Mouse (Mus musculus): Measurements from ENCODE around the gene Espl1. TPM values are rescaled to one million over a fixed set of nuclear protein-coding genes. Genes with fewer than 3 reads are reported as not detected.

Gene Espl1
- total and polyA plus RNA-seq, 3 experiments: 49.8 to 142 (median 94.1) TPM

GRCm38 (mm10) chr15:102326022-102326576 is 30.0 kb downstream of the Espl1 start, which contains the start of gene Pfdn5 (continued):
- TF ChIP-seq USF1 (IDR thresholded peaks at IDR 0.05; ENCODE audit: low read depth, low read length): no peak
- no peak for TF ChIP-seq JUND (IDR thresholded peaks at IDR 0.05; ENCODE audit: low read depth, low read length)
- peak; percentile 81 for TF ChIP-seq TCF12 (IDR thresholded peaks at IDR 0.05; ENCODE audit: low read depth, low read length)
- TF ChIP-seq ELF1 (IDR thresholded peaks at IDR 0.05; ENCODE audit: low read depth, low read length): peak; percentile 82
- TF ChIP-seq NRF1 (IDR thresholded peaks at IDR 0.05; ENCODE audit: insufficient read depth, low read depth, low read length, poor library complexity, severe bottlenecking): no peak
- TF ChIP-seq MXI1 (IDR thresholded peaks at IDR 0.05; ENCODE audit: low read depth, low read length): peak; percentile 84
- no peak for TF ChIP-seq E2F4 (IDR thresholded peaks at IDR 0.05; ENCODE audit: borderline replicate concordance, low read depth, low read length)
- TF ChIP-seq ZKSCAN1 (IDR thresholded peaks at IDR 0.05; ENCODE audit: low read depth, low read length): no peak
- no peak for TF ChIP-seq RAD21 (IDR thresholded peaks at IDR 0.05; ENCODE audit: low read depth, low read length)
- no peak; the same call in 1 of the 2 replicates for TF ChIP-seq GATA1 (IDR thresholded peaks at IDR 0.05; ENCODE audit: low read depth, low read length)
- no peak for TF ChIP-seq MEF2A (IDR thresholded peaks at IDR 0.05; ENCODE audit: extremely low read depth, insufficient replicate concordance, low read depth, low read length, poor library complexity, severe bottlenecking)
- TF ChIP-seq POLR2A (IDR thresholded peaks at IDR 0.05; ENCODE audit: control insufficient read depth in 1 of 2, insufficient read depth in 1 of 2, low read depth in 1 of 2, low read length in 2 of 2, poor library complexity in 1 of 2): peak; percentile 48 to 76; a peak in 3 of 4 replicates
- peak; percentile 49; the same call in 1 of the 2 replicates for TF ChIP-seq MAX (IDR thresholded peaks at IDR 0.05; ENCODE audit: low read length)
- TF ChIP-seq USF2 (IDR thresholded peaks at IDR 0.05; ENCODE audit: borderline replicate concordance in 1 of 2, insufficient read depth in 1 of 2, low read depth in 1 of 2, low read length in 2 of 2): no peak
- no peak for TF ChIP-seq TAL1 (IDR thresholded peaks at IDR 0.05; ENCODE audit: low read length)
- TF ChIP-seq ZC3H11A (IDR thresholded peaks at IDR 0.05; ENCODE audit: low read depth, low read length): no peak
- 0 out of 2 replicates have a peak, but pooled peaks have one; percentile 29 for TF ChIP-seq BHLHE40 (IDR thresholded peaks at IDR 0.05; ENCODE audit: borderline replicate concordance, low read depth, low read length)
- no peak for TF ChIP-seq SMC3 (IDR thresholded peaks at IDR 0.05; ENCODE audit: low read depth, low read length)
- peak; percentile 40; the same call in 1 of the 2 replicates for TF ChIP-seq ETS1 (IDR thresholded peaks at IDR 0.05; ENCODE audit: low read depth, low read length)
- TF ChIP-seq NELFE (IDR thresholded peaks at IDR 0.05; ENCODE audit: low read depth, low read length): no peak; the same call in none of the 2 replicates

DNA sequence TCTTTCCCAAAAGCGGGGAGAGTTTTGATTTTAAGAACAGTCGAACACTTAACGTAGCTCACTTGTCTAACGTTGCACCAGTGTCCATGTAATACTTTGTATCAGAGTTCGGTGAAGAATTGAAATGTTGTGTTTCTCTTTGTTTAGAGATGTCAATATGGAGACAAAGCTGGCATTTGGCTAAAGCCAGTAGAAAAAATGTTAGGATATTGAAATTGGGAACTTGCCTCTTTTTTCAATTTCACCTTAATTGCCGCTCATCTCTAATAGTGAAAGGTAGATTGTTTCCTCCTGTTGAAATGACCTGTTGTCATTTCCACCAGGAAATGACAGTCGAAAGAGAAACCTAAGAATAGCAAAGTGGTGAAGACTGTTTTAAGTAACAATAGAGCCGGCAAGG is 30.8 kb downstream of the Espl1 start:
- no peak for DNase-seq (ENCODE audit: low read depth, low spot score)
- peaks cover 14% of the 10 kb centered on the region for H3K79me2 ChIP-seq (ENCODE audit: control insufficient read depth, insufficient read depth, low read length, poor library complexity)
- H3K9me3 ChIP-seq (replicated peaks; ENCODE audit: insufficient read depth, low read length): no peaks in the 10 kb centered on the region
- peaks cover 4 to 7% of the 10 kb centered on the region in 2 experiments; a peak in 3 of 4 replicates for H3K4me1 ChIP-seq (ENCODE audit: control insufficient read depth in 1 of 2, insufficient read depth in 2 of 2, low read length in 2 of 2)
- H3K4me3 ChIP-seq (ENCODE audit: control insufficient read depth in 1 of 2, insufficient read depth in 1 of 2, low read depth in 2 of 2, low read length in 2 of 2): peak overlapping the region; percentile 82 to 90
- H3K27me3 ChIP-seq (ENCODE audit: control insufficient read depth in 1 of 2, insufficient read depth in 2 of 2, low read length in 2 of 2): no peaks in the 10 kb centered on the region
- H3K36me3 ChIP-seq (ENCODE audit: control insufficient read depth in 1 of 2, insufficient read depth in 2 of 2, low read length in 2 of 2): peaks cover 2 to 6% of the 10 kb centered on the region in 2 experiments; a peak in 3 of 4 replicates
- TF ChIP-seq MEF2A (IDR thresholded peaks at IDR 0.05; ENCODE audit: extremely low read depth, insufficient replicate concordance, low read depth, low read length, poor library complexity, severe bottlenecking): no peak
- TF ChIP-seq UBTF (IDR thresholded peaks at IDR 0.05; ENCODE audit: borderline replicate concordance, insufficient read depth, low read depth, low read length): no peak
- no peak for TF ChIP-seq EP300 (IDR thresholded peaks at IDR 0.05; ENCODE audit: low read depth in 1 of 2, low read length in 2 of 2)
- TF ChIP-seq CHD1 (IDR thresholded peaks at IDR 0.05; ENCODE audit: low read depth, low read length): no peak
- no peak for TF ChIP-seq TAL1 (IDR thresholded peaks at IDR 0.05; ENCODE audit: low read length)
- no peak for TF ChIP-seq CHD2 (IDR thresholded peaks at IDR 0.05; ENCODE audit: low read length)
- no peak for TF ChIP-seq ETS1 (IDR thresholded peaks at IDR 0.05; ENCODE audit: low read depth, low read length)
- TF ChIP-seq BHLHE40 (IDR thresholded peaks at IDR 0.05; ENCODE audit: borderline replicate concordance, low read depth, low read length): no peak
- no peak for TF ChIP-seq MAX (IDR thresholded peaks at IDR 0.05; ENCODE audit: low read length)
- no peak for TF ChIP-seq TCF12 (IDR thresholded peaks at IDR 0.05; ENCODE audit: low read depth, low read length)
- no peak for TF ChIP-seq MXI1 (IDR thresholded peaks at IDR 0.05; ENCODE audit: low read depth, low read length)
- no peak for TF ChIP-seq ZKSCAN1 (IDR thresholded peaks at IDR 0.05; ENCODE audit: low read depth, low read length)
- TF ChIP-seq POLR2AphosphoS2 (IDR thresholded peaks at IDR 0.05; ENCODE audit: low read length): no peak
- no peak for TF ChIP-seq ZMIZ1 (IDR thresholded peaks at IDR 0.05; ENCODE audit: low read depth, low read length)
- peak overlapping the region; percentile 73; the same call in 1 of the 2 replicates for H3K27ac ChIP-seq (ENCODE audit: control insufficient read depth, low read depth, low read length)
- peak overlapping the region; percentile 87 for H3K9ac ChIP-seq (ENCODE audit: control insufficient read depth, low read depth, low read length, poor library complexity, severe bottlenecking)

Data from MEL (cell line).